Mouse (Mus musculus): ENCODE results near the gene Olfr1043. TPM values are rescaled to one million over a fixed set of nuclear protein-coding genes. Genes with fewer than 3 reads are reported as not detected.

Olfr1043 gene
- not detected in 2 replicates for polyA plus RNA-seq (2015; fragmentation: Nextera tagmentation; extraction: Ambion mirVana)

GRCm38 (mm10) chr2:86167422-86167821, at the start of gene Olfr1043:
Olfr1043 (minus strand) TSS chr2:86167522.

GRCm38 (mm10) chr2:86202909-86203308, 35.6 kb upstream of the Olfr1043 start, which contains the start of gene Olfr1045:
Olfr1045 (minus strand) TSS chr2:86203009.

GRCm38 (mm10) chr2:86185583-86185982, 18.3 kb upstream of the Olfr1043 start, which contains the start of gene Olfr52:
Olfr52 (minus strand) TSS chr2:86185683.

GRCm38 (mm10) chr2:86177720-86178119, 10.4 kb upstream of the Olfr1043 start, which contains the start of gene Olfr1044:
Olfr1044 (minus strand) TSS chr2:86177820.

GRCm38 (mm10) chr2:86161738-86162137, 5.6 kb downstream of the Olfr1043 start, which contains the start of gene Olfr1042:
Olfr1042 (minus strand) TSS chr2:86161838.

GRCm38 (mm10) chr2:86146632-86147031, 20.7 kb downstream of the Olfr1043 start, which contains the start of gene Olfr1040:
Olfr1040 (minus strand) TSS chr2:86146732.

GRCm38 (mm10) chr2:86135828-86136227, 31.5 kb downstream of the Olfr1043 start, which contains the start of gene Olfr1039:
Olfr1039 (minus strand) TSS chr2:86135928.

Other genes with a start within 250 kb of the Olfr1043 start
- gene Olfr1026, start 246.0 kb downstream of the Olfr1043 start, polyA plus RNA-seq (2015; fragmentation: Nextera tagmentation; extraction: Ambion mirVana): not detected in 2 replicates
- not detected in 2 replicates for gene Olfr1028, start 217.1 kb downstream of the Olfr1043 start, polyA plus RNA-seq (2015; fragmentation: Nextera tagmentation; extraction: Ambion mirVana)
- gene Olfr1029, start 193.6 kb downstream of the Olfr1043 start, polyA plus RNA-seq (2015; fragmentation: Nextera tagmentation; extraction: Ambion mirVana): not detected in 2 replicates
- gene Olfr1030, start 188.2 kb downstream of the Olfr1043 start, polyA plus RNA-seq (2015; fragmentation: Nextera tagmentation; extraction: Ambion mirVana): not detected in 2 replicates
- not detected in 2 replicates for gene Olfr1031, start 177.2 kb downstream of the Olfr1043 start, polyA plus RNA-seq (2015; fragmentation: Nextera tagmentation; extraction: Ambion mirVana)
- not detected in 2 replicates for gene Olfr1032, start 162.0 kb downstream of the Olfr1043 start, polyA plus RNA-seq (2015; fragmentation: Nextera tagmentation; extraction: Ambion mirVana)
- 1.1 and 1.4 TPM in 2 replicates for gene Olfr1033, start 146.9 kb downstream of the Olfr1043 start, polyA plus RNA-seq (2015; fragmentation: Nextera tagmentation; extraction: Ambion mirVana)
- gene Olfr1034, start 121.7 kb downstream of the Olfr1043 start, polyA plus RNA-seq (2015; fragmentation: Nextera tagmentation; extraction: Ambion mirVana): not detected in 2 replicates
- not detected in 2 replicates for gene Olfr1036, start 93.5 kb downstream of the Olfr1043 start, polyA plus RNA-seq (2015; fragmentation: Nextera tagmentation; extraction: Ambion mirVana)
- gene Olfr1037, start 80.1 kb downstream of the Olfr1043 start, polyA plus RNA-seq (2015; fragmentation: Nextera tagmentation; extraction: Ambion mirVana): not detected in 2 replicates
- gene Olfr1039, start 31.6 kb downstream of the Olfr1043 start, polyA plus RNA-seq (2015; fragmentation: Nextera tagmentation; extraction: Ambion mirVana): not detected in 2 replicates
- gene Olfr1040, start 20.8 kb downstream of the Olfr1043 start, polyA plus RNA-seq (2015; fragmentation: Nextera tagmentation; extraction: Ambion mirVana): not detected in 2 replicates
- gene Olfr1042, start 5.7 kb downstream of the Olfr1043 start, polyA plus RNA-seq (2015; fragmentation: Nextera tagmentation; extraction: Ambion mirVana): not detected in 2 replicates
- not detected in 2 replicates for gene Olfr1044, start 10.3 kb upstream of the Olfr1043 start, polyA plus RNA-seq (2015; fragmentation: Nextera tagmentation; extraction: Ambion mirVana)
- gene Olfr52, start 18.2 kb upstream of the Olfr1043 start, polyA plus RNA-seq (2015; fragmentation: Nextera tagmentation; extraction: Ambion mirVana): not detected in 2 replicates
- gene Olfr1045, start 35.5 kb upstream of the Olfr1043 start, polyA plus RNA-seq (2015; fragmentation: Nextera tagmentation; extraction: Ambion mirVana): not detected in 2 replicates
- not detected in 2 replicates for gene Olfr1046, start 51.8 kb upstream of the Olfr1043 start, polyA plus RNA-seq (2015; fragmentation: Nextera tagmentation; extraction: Ambion mirVana)
- gene Olfr1047, start 63.9 kb upstream of the Olfr1043 start, polyA plus RNA-seq (2015; fragmentation: Nextera tagmentation; extraction: Ambion mirVana): not detected in 2 replicates
- gene Olfr1048, start 72.8 kb upstream of the Olfr1043 start, polyA plus RNA-seq (2015; fragmentation: Nextera tagmentation; extraction: Ambion mirVana): not detected in 2 replicates
- gene Olfr1049, start 90.8 kb upstream of the Olfr1043 start, polyA plus RNA-seq (2015; fragmentation: Nextera tagmentation; extraction: Ambion mirVana): not detected in 2 replicates
- gene Olfr1051, start 111.6 kb upstream of the Olfr1043 start, polyA plus RNA-seq (2015; fragmentation: Nextera tagmentation; extraction: Ambion mirVana): not detected in 2 replicates
- not detected in 2 replicates for gene Olfr1052, start 124.9 kb upstream of the Olfr1043 start, polyA plus RNA-seq (2015; fragmentation: Nextera tagmentation; extraction: Ambion mirVana)
- gene Olfr1053, start 147.8 kb upstream of the Olfr1043 start, polyA plus RNA-seq (2015; fragmentation: Nextera tagmentation; extraction: Ambion mirVana): not detected in 2 replicates
- gene Olfr1054, start 167.9 kb upstream of the Olfr1043 start, polyA plus RNA-seq (2015; fragmentation: Nextera tagmentation; extraction: Ambion mirVana): not detected in 2 replicates
- gene Olfr1055, start 182.8 kb upstream of the Olfr1043 start, polyA plus RNA-seq (2015; fragmentation: Nextera tagmentation; extraction: Ambion mirVana): not detected in 2 replicates
- gene Olfr1056, start 194.9 kb upstream of the Olfr1043 start, polyA plus RNA-seq (2015; fragmentation: Nextera tagmentation; extraction: Ambion mirVana): not detected in 2 replicates
- gene Olfr1057, start 210.9 kb upstream of the Olfr1043 start, polyA plus RNA-seq (2015; fragmentation: Nextera tagmentation; extraction: Ambion mirVana): not detected in 2 replicates
- gene Olfr1058, start 221.0 kb upstream of the Olfr1043 start, polyA plus RNA-seq (2015; fragmentation: Nextera tagmentation; extraction: Ambion mirVana): not detected in 2 replicates
- not detected in 2 replicates for gene Olfr1061, start 246.5 kb upstream of the Olfr1043 start, polyA plus RNA-seq (2015; fragmentation: Nextera tagmentation; extraction: Ambion mirVana)

All from neural tube, postnatal 0 days (tissue).